ENCODE assay signal across 17 mouse cellular contexts in genomic region chr2:34078248-34078874, GRCm38 (mm10).
DNase-seq lines count a peak whose midpoint lies in the region; ATAC-seq lines count a peak whose summit lies in the region.
"Had no signal": no experiment of that assay in that cellular context is flagged by ENCODE, and none has a peak within 500 bp of the region (broad histone marks: within the 10 kb centered on the region; RNA-seq: fewer than 3 reads in every experiment).

No protein-coding gene starts in this region.

- peaks cover 15% of the 10 kb centered on the region; the same call in 1 of the 2 replicates for H3K4me1 ChIP-seq in forebrain, embryonic 11.5 days (replicated peaks; ENCODE audit: control insufficient read depth, insufficient read depth, low read length)
- H3K4me1 ChIP-seq in hindbrain, embryonic 11.5 days (replicated peaks; ENCODE audit: control insufficient read depth, insufficient read depth, low read length), result peaks cover 9% of the 10 kb centered on the region
- H3K4me1 ChIP-seq in midbrain, embryonic 12.5 days, result peaks cover 24% of the 10 kb centered on the region
- peaks cover 13% of the 10 kb centered on the region; the same call in 1 of the 2 replicates for H3K4me1 ChIP-seq in neural tube, embryonic 14.5 days (ENCODE audit: control insufficient read depth, insufficient read depth, low read length)
- H3K4me1 ChIP-seq: heart, embryonic 12.5 days; lung, embryonic 15.5 days; stomach, embryonic 15.5 days had no signal

- peak; percentile 59 for DNase-seq in forebrain, embryonic 11.5 days (ENCODE audit: low spot score)
- DNase-seq in hindbrain, embryonic 11.5 days (ENCODE audit: low spot score), result peak; percentile 79
- no peak for DNase-seq in heart, postnatal 25 days (ENCODE audit: low spot score)
- DNase-seq in cerebellum, postnatal 14 days, result no peak
- DNase-seq: cerebellum, adult 11-12 months; gastrocnemius, postnatal 14 days; kidney, adult 8-10 months; thymus, postnatal 14 days had no signal

- H3K4me2 ChIP-seq in forebrain, embryonic 11.5 days (ENCODE audit: low read depth, low read length, severe bottlenecking), result no peak overlapping the region
- H3K4me2 ChIP-seq in hindbrain, embryonic 11.5 days (replicated peaks; ENCODE audit: low read depth, low read length), result no peak overlapping the region
- peak overlapping the region; percentile 29 for H3K4me2 ChIP-seq in midbrain, embryonic 12.5 days (replicated peaks)
- no peak overlapping the region for H3K4me2 ChIP-seq in neural tube, embryonic 14.5 days (ENCODE audit: low read depth, low read length)
- H3K4me2 ChIP-seq: heart, embryonic 12.5 days; lung, embryonic 15.5 days; stomach, embryonic 15.5 days had no signal

- WGBS in forebrain, embryonic 11.5 days, result 72% methylated on average over 3 of the region's 3 CpGs
- 52% methylated on average over 3 of the region's 3 CpGs for WGBS in hindbrain, embryonic 11.5 days
- 46% methylated on average over 3 of the region's 3 CpGs for WGBS in midbrain, embryonic 12.5 days
- WGBS in neural tube, embryonic 14.5 days, result 21% methylated on average over 3 of the region's 3 CpGs

- H3K4me3 ChIP-seq in forebrain, embryonic 11.5 days (ENCODE audit: low read depth, low read length), result no peak overlapping the region
- H3K4me3 ChIP-seq in hindbrain, embryonic 11.5 days (ENCODE audit: low read depth, low read length), result no peak overlapping the region
- H3K4me3 ChIP-seq in midbrain, embryonic 12.5 days, result no peak overlapping the region
- no peak overlapping the region for H3K4me3 ChIP-seq in neural tube, embryonic 14.5 days (ENCODE audit: low read depth, low read length)
- H3K4me3 ChIP-seq: heart, embryonic 12.5 days; lung, embryonic 15.5 days; stomach, embryonic 15.5 days had no signal

- no peaks in the 10 kb centered on the region for H3K27me3 ChIP-seq in forebrain, embryonic 11.5 days (ENCODE audit: control insufficient read depth, insufficient read depth, low read length)
- no peaks in the 10 kb centered on the region for H3K27me3 ChIP-seq in hindbrain, embryonic 11.5 days (ENCODE audit: control insufficient read depth, insufficient read depth, low read length)
- H3K27me3 ChIP-seq in midbrain, embryonic 12.5 days, result no peaks in the 10 kb centered on the region
- no peaks in the 10 kb centered on the region for H3K27me3 ChIP-seq in neural tube, embryonic 14.5 days (ENCODE audit: control insufficient read depth, insufficient read depth, low read length)
- H3K27me3 ChIP-seq: heart, embryonic 12.5 days; lung, embryonic 15.5 days; stomach, embryonic 15.5 days had no signal

- no peak overlapping the region for H3K9ac ChIP-seq in forebrain, embryonic 11.5 days (ENCODE audit: low read length)
- H3K9ac ChIP-seq in hindbrain, embryonic 11.5 days (ENCODE audit: low read depth, low read length), result no peak overlapping the region; the same call in 1 of the 2 replicates
- no peak overlapping the region for H3K9ac ChIP-seq in midbrain, embryonic 12.5 days (replicated peaks)
- H3K9ac ChIP-seq in neural tube, embryonic 14.5 days (replicated peaks; ENCODE audit: low read depth, low read length), result no peak overlapping the region
- H3K9ac ChIP-seq: heart, embryonic 12.5 days; lung, embryonic 15.5 days; stomach, embryonic 15.5 days had no signal

- H3K27ac ChIP-seq in forebrain, embryonic 11.5 days (ENCODE audit: low read depth, low read length), result no peak overlapping the region
- peak overlapping the region; percentile 70 for H3K27ac ChIP-seq in hindbrain, embryonic 11.5 days (ENCODE audit: low read depth, low read length)
- H3K27ac ChIP-seq in midbrain, embryonic 12.5 days (replicated peaks), result peak overlapping the region; percentile 68
- H3K27ac ChIP-seq in neural tube, embryonic 14.5 days (ENCODE audit: low read depth, low read length), result peak overlapping the region; percentile 58
- H3K27ac ChIP-seq: lung, embryonic 15.5 days; stomach, embryonic 15.5 days had no signal

- H3K36me3 ChIP-seq in forebrain, embryonic 11.5 days (ENCODE audit: control insufficient read depth, insufficient read depth, low read length), result no peaks in the 10 kb centered on the region
- H3K36me3 ChIP-seq in hindbrain, embryonic 11.5 days (ENCODE audit: control insufficient read depth, insufficient read depth, low read length), result no peaks in the 10 kb centered on the region
- no peaks in the 10 kb centered on the region for H3K36me3 ChIP-seq in midbrain, embryonic 12.5 days
- no peaks in the 10 kb centered on the region for H3K36me3 ChIP-seq in neural tube, embryonic 14.5 days (ENCODE audit: control insufficient read depth, insufficient read depth, low read length)
- H3K36me3 ChIP-seq: heart, embryonic 12.5 days; lung, embryonic 15.5 days; stomach, embryonic 15.5 days had no signal

- ATAC-seq in forebrain, embryonic 11.5 days (replicated peaks; ENCODE audit: low FRiP score), result peak; percentile 86
- ATAC-seq in hindbrain, embryonic 11.5 days (ENCODE audit: low FRiP score), result peak; percentile 81
- peak; percentile 86 for ATAC-seq in midbrain, embryonic 12.5 days (ENCODE audit: low FRiP score, low read depth)
- peak; percentile 84 for ATAC-seq in neural tube, embryonic 14.5 days (ENCODE audit: low read depth)
- no peak for ATAC-seq in megakaryocyte progenitor cell, adult 5-6 weeks (replicated peaks; ENCODE audit: poor library complexity)
- ATAC-seq in megakaryocyte, adult 5-6 weeks (ENCODE audit: poor library complexity, severe bottlenecking), result no peak
- ATAC-seq: activated CD4-positive, CD25-positive, alpha-beta regulatory T cell, adult 4 months; CD4-positive, CD25-positive, alpha-beta regulatory T cell, adult 4 months had no signal

- H3K9me3 ChIP-seq in forebrain, embryonic 11.5 days (ENCODE audit: control insufficient read depth, low read length), result no peaks in the 10 kb centered on the region
- H3K9me3 ChIP-seq in hindbrain, embryonic 11.5 days (ENCODE audit: control insufficient read depth, low read length), result no peaks in the 10 kb centered on the region
- H3K9me3 ChIP-seq in midbrain, embryonic 12.5 days, result no peaks in the 10 kb centered on the region
- H3K9me3 ChIP-seq in neural tube, embryonic 14.5 days (ENCODE audit: control insufficient read depth, low read length), result no peaks in the 10 kb centered on the region
- H3K9me3 ChIP-seq: heart, embryonic 12.5 days; lung, embryonic 15.5 days; stomach, embryonic 15.5 days had no signal

- intact Hi-C loops in heart, postnatal 25 days (cut with DNase I), result no loop called here

Comparison
In these comparisons a context has a peak if more than half of its experiments do, and no peak if none do; other contexts are left out.
1. ATAC-seq: peak in forebrain, embryonic 11.5 days (single experiment), hindbrain, embryonic 11.5 days (single experiment), midbrain, embryonic 12.5 days (single experiment) and neural tube, embryonic 14.5 days (single experiment); none in megakaryocyte progenitor cell, adult 5-6 weeks (single experiment) and megakaryocyte, adult 5-6 weeks (single experiment).
2. DNase-seq: peak in forebrain, embryonic 11.5 days (single experiment) and hindbrain, embryonic 11.5 days (single experiment); none in heart, postnatal 25 days (single experiment) and cerebellum, postnatal 14 days (0 of 2).